Mouse (Mus musculus): ENCODE data around the gene Lrrc38. TPM values are rescaled to one million over a fixed set of nuclear protein-coding genes. Genes with fewer than 3 reads are reported as not detected.
A peak's percentile ranks its signal among the peaks of the same experiment; 100 is the strongest.

Gene Lrrc38
- polyA plus RNA-seq, 1 experiment from 2014 or later: not detected

GRCm38 (mm10) chr4:143383646-143384045, 34.1 kb downstream of the Lrrc38 start:
- no peaks in the 10 kb centered on the region for H3K27me3 ChIP-seq (ENCODE audit: control insufficient read depth, insufficient read depth, low read length)
- peak; percentile 65 for TF ChIP-seq CTCF (IDR thresholded peaks at IDR 0.05; ENCODE audit: low read depth)
- TF ChIP-seq EP300 (optimal IDR thresholded peaks at IDR 0.05): no peak
- no peaks in the 10 kb centered on the region for H3K9me3 ChIP-seq (ENCODE audit: control insufficient read depth, low read length)
- DNase-seq (ENCODE audit: low spot score) (peak; percentile 24), ATAC-seq (ENCODE audit: low FRiP score, low TSS enrichment) (no peak)
- H3K4me2 ChIP-seq (replicated peaks; ENCODE audit: low read depth): no peak overlapping the region
- 42% methylated on average over 4 of the region's 4 CpGs for WGBS
- no peak overlapping the region for H3K27ac ChIP-seq (replicated peaks)
- no peaks in the 10 kb centered on the region for H3K36me3 ChIP-seq (ENCODE audit: control insufficient read depth, insufficient read depth, low read length)
- H3K4me1 ChIP-seq (replicated peaks; ENCODE audit: control insufficient read depth, insufficient read depth): no peaks in the 10 kb centered on the region
- H3K9ac ChIP-seq (ENCODE audit: low read length): no peak overlapping the region
- no peak overlapping the region for H3K4me3 ChIP-seq (ENCODE audit: low read depth, low read length)

DNA sequence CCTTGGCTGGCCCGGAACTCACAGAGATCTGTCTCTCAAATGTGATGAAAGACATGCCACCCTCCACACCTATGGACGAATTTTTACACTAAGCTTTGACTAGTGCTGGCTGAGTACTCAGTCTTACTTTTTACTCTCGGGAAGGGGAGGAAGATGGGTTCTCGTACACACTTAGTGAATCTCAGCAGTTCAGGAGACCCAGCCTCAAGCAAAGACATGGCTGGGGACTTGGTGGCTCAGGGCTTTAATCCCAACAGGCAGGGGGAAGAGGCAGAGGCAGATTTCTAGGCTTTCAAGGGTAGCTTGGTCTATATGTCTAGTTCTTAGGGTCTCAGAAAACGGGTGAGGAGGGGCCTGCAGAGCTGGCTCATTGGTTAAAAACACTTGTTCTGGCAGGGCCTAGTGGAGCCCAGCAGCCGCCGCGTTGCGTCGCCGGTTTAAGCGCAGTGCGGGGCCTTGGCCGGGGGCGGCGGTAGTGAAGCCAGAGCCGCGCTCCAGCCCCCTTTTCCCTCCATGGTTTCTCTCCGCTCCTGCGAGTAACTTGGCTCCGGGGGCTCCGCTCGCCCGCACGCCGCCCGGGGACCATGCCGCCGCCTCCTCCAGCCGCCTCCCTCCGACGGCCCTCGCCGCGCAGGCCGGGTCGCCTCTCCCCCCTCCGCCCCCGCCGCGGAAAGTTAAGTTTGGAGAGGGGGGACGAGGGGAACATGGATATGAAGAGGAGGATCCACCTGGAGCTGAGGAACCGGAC, 39.6 kb downstream of the Lrrc38 start:
- peak overlapping the region; percentile 55 for H3K4me2 ChIP-seq (replicated peaks; ENCODE audit: low read depth)
- WGBS: 10% methylated on average over 25 of the region's 43 CpGs
- TF ChIP-seq EP300 (optimal IDR thresholded peaks at IDR 0.05) (no peak), CTCF (IDR thresholded peaks at IDR 0.05; ENCODE audit: low read depth) (peak; percentile 62)
- no peaks in the 10 kb centered on the region for H3K9me3 ChIP-seq (ENCODE audit: control insufficient read depth, low read length)
- H3K36me3 ChIP-seq (ENCODE audit: control insufficient read depth, insufficient read depth, low read length): no peaks in the 10 kb centered on the region
- ATAC-seq (ENCODE audit: low FRiP score, low TSS enrichment) (peak; percentile 80), DNase-seq (ENCODE audit: low spot score) (peak; percentile 61)
- no peaks in the 10 kb centered on the region for H3K27me3 ChIP-seq (ENCODE audit: control insufficient read depth, insufficient read depth, low read length)
- H3K4me1 ChIP-seq (replicated peaks; ENCODE audit: control insufficient read depth, insufficient read depth): no peaks in the 10 kb centered on the region
- H3K9ac ChIP-seq (ENCODE audit: low read length): peak overlapping the region; percentile 41
- no peak overlapping the region for H3K27ac ChIP-seq (replicated peaks)
- H3K4me3 ChIP-seq (ENCODE audit: low read depth, low read length): peak overlapping the region; percentile 38

DNA sequence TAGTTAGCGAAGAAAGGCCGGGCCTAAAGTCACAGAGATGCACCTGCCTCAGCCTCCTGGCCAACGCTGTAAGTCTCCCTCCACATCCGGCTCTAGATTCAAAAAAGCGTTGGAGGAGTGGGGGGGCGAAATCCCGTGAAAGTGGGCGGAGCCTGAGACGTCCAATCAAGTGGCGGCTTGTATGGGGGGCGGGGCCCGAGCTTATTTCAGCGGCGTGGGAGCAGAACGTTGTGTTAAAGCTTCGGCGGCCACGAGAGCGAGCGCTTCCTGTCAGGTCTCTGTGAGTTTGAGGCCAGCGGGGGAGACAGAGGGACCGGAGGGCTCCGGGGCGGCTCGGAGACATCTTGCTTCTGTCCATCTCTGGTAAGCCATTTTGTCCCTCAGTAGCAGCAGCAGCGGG, 44.6 kb downstream of the Lrrc38 start, which contains the start of gene Pramel1:
Pramel1 (plus strand) TSS at position 248 of the 400 bp plus-strand sequence.
- H3K27me3 ChIP-seq (ENCODE audit: control insufficient read depth, insufficient read depth, low read length): no peaks in the 10 kb centered on the region
- H3K4me1 ChIP-seq (replicated peaks; ENCODE audit: control insufficient read depth, insufficient read depth): no peaks in the 10 kb centered on the region
- ATAC-seq (ENCODE audit: low FRiP score, low TSS enrichment): no peak
- WGBS: 77% methylated on average over 26 of the region's 26 CpGs
- H3K9me3 ChIP-seq (ENCODE audit: control insufficient read depth, low read length): no peaks in the 10 kb centered on the region
- H3K4me2 ChIP-seq (replicated peaks; ENCODE audit: low read depth): no peak within 1 kb of the TSS
- no peak within 1 kb of the TSS for H3K4me3 ChIP-seq (ENCODE audit: low read depth, low read length)
- no peak within 1 kb of the TSS for H3K9ac ChIP-seq (ENCODE audit: low read length)
- no peak for DNase-seq (ENCODE audit: low spot score)
- no peaks in the 10 kb centered on the region for H3K36me3 ChIP-seq (ENCODE audit: control insufficient read depth, insufficient read depth, low read length)
- H3K27ac ChIP-seq (replicated peaks): no peak within 1 kb of the TSS
- TF ChIP-seq CTCF (IDR thresholded peaks at IDR 0.05; ENCODE audit: low read depth) (no peak), EP300 (optimal IDR thresholded peaks at IDR 0.05) (no peak)

GRCm38 (mm10) chr4:143411566-143412218, 62.1 kb downstream of the Lrrc38 start:
- Histone ChIP-seq H3K4me2 (replicated peaks; ENCODE audit: low read depth) (peak overlapping the region; percentile 46), H3K9me3 (ENCODE audit: control insufficient read depth, low read length) (no peaks in the 10 kb centered on the region), H3K4me3 (ENCODE audit: low read depth, low read length) (peak overlapping the region; percentile 59), H3K9ac (ENCODE audit: low read length) (no peak overlapping the region; the same call in 1 of the 2 replicates), H3K4me1 (replicated peaks; ENCODE audit: control insufficient read depth, insufficient read depth) (peaks cover 3% of the 10 kb centered on the region; the same call in 1 of the 2 replicates), H3K27me3 (ENCODE audit: control insufficient read depth, insufficient read depth, low read length) (no peaks in the 10 kb centered on the region), H3K36me3 (ENCODE audit: control insufficient read depth, insufficient read depth, low read length) (peaks cover 3% of the 10 kb centered on the region; the same call in 1 of the 2 replicates), H3K27ac (replicated peaks) (peak overlapping the region; percentile 65; the same call in 1 of the 2 replicates)
- ATAC-seq (ENCODE audit: low FRiP score, low TSS enrichment): peak; percentile 13; the same call in 1 of the 2 replicates
- WGBS: 54% methylated on average over 5 of the region's 5 CpGs
- no peak for TF ChIP-seq EP300 (optimal IDR thresholded peaks at IDR 0.05)
- no peak for TF ChIP-seq CTCF (IDR thresholded peaks at IDR 0.05; ENCODE audit: low read depth)
- DNase-seq (ENCODE audit: low spot score): peak; percentile 47

DNA sequence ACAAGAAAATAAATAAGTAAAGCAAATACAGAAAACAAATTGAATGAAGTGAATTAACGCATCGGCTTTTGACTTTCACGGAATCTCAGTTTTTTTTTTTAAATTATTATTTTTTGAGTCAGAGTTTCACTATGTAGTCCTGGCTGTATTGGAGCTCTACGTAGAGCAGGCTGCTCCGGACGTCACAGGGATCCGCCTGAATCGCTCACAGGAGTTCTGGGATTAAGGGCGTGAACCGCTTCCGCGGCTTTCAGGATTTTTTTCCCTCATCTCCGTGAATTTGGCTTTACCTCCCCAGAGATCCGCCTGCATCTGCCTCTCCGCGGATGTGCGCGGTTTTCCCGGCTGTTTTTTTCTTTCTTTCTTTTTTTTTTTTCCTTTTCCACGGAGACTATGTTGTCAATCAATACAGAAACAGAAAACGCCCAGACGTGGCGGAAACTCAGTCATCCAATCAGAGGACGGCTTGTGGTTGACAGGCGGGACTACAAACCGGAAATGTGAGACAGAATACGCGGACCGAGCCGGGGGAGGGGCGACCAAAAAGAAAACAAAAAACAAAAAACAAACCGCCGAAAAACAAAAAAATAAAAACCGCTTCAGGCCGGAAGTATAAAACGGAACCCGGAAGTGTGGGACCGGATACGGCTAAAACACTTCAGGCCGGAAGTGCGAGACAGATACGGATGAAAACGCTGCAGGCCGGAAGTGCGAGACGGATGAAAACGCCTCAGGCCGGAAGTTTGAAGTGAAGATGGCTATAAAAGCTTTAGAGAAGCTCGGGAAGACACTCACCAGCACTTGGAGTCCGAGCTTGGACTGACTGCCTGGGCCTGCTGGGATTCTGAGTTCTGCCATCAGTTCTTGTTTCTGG, 62.9 kb downstream of the Lrrc38 start, which contains the start of gene Pramef8:
Pramef8 (plus strand) TSS at position 208 of the 874 bp plus-strand sequence.
- peaks cover 10% of the 10 kb centered on the region for H3K36me3 ChIP-seq (ENCODE audit: control insufficient read depth, insufficient read depth, low read length)
- no peaks in the 10 kb centered on the region for H3K27me3 ChIP-seq (ENCODE audit: control insufficient read depth, insufficient read depth, low read length)
- peak within 1 kb of the TSS; percentile 51 for H3K4me2 ChIP-seq (replicated peaks; ENCODE audit: low read depth)
- peak; percentile 96 for ATAC-seq (ENCODE audit: low FRiP score, low TSS enrichment)
- no peaks in the 10 kb centered on the region for H3K9me3 ChIP-seq (ENCODE audit: control insufficient read depth, low read length)
- H3K4me1 ChIP-seq (replicated peaks; ENCODE audit: control insufficient read depth, insufficient read depth): peaks cover 3% of the 10 kb centered on the region; the same call in 1 of the 2 replicates
- TF ChIP-seq EP300 (optimal IDR thresholded peaks at IDR 0.05): peak; percentile 83
- TF ChIP-seq CTCF (IDR thresholded peaks at IDR 0.05; ENCODE audit: low read depth): no peak
- WGBS: under 1% methylated on average over 50 of the region's 50 CpGs
- H3K4me3 ChIP-seq (ENCODE audit: low read depth, low read length): peak within 1 kb of the TSS; percentile 59
- DNase-seq (ENCODE audit: low spot score): peak; percentile 92
- peak within 1 kb of the TSS; percentile 61 for H3K9ac ChIP-seq (ENCODE audit: low read length)
- H3K27ac ChIP-seq (replicated peaks): peak within 1 kb of the TSS; percentile 88

Data from stomach, postnatal 0 days (tissue).